Mouse (Mus musculus): ENCODE measurements around the gene Prim2.

Prim2 gene

DNA sequence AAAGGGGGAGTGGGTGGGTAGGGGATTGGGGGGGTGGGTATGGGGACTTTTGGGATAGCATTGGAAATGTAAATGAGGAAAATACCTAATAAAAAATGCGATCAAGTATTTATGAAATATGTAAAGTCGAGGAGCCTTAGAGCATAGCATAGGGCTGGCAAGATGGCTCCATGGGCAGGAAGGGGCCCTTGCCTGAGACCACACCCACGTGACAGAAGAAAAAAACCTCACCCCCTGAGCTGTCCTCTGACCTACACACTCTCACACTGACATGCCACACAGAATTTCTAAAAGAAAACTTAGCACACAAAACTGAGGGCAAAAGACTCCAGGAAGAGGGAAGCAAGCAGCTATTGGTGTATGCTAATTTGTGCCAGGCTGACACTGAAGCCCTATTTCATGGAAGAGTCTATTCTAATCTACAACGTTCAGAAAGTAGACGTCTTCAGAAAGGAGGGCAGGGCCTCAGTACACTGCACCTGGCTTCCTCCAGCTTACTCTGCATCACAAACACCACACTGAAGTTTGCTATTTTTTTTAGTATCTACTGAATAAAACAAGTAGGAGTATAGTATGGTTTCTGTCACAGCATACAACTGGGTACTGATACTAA is 65.4 kb downstream of the Prim2 start:
- DNase-seq (ENCODE audit: low read depth), result no peak

- DNase-seq (ENCODE audit: low read depth), result no peak
Observed at GRCm38 (mm10) chr1:33599698-33600097, 69.9 kb downstream of the Prim2 start.

GRCm38 (mm10) chr1:33599019-33599667 is 70.5 kb downstream of the Prim2 start:
- no peak for DNase-seq (ENCODE audit: low read depth)

- DNase-seq (ENCODE audit: low read depth), result no peak
Observed at GRCm38 (mm10) chr1:33597043-33597442, 72.6 kb downstream of the Prim2 start.

- no peak for DNase-seq (ENCODE audit: low read depth)
Observed at GRCm38 (mm10) chr1:33595936-33596335, 73.7 kb downstream of the Prim2 start.

DNA sequence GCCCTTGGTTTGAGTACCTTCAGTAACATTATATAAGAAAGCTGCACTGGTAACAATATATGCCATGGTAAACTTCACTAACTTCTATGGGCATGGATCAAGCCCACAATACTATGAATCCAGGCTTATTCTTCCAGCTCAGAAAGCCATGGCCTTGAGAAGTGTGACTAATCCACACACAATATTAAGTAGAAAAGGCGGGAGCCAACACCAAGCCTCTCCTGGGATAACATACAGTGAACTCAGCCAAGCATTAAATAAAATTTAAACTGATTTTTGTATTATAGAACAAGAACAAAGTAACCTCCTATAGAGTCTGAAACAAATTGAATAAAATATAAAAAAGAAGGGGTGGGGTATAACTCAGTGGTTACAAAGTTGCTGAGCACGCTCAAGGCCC is 74.6 kb downstream of the Prim2 start:
- DNase-seq (ENCODE audit: low read depth), result no peak

GRCm38 (mm10) chr1:33593718-33594388 is 75.7 kb downstream of the Prim2 start:
- peak; percentile 13 for DNase-seq (ENCODE audit: low read depth)

DNA sequence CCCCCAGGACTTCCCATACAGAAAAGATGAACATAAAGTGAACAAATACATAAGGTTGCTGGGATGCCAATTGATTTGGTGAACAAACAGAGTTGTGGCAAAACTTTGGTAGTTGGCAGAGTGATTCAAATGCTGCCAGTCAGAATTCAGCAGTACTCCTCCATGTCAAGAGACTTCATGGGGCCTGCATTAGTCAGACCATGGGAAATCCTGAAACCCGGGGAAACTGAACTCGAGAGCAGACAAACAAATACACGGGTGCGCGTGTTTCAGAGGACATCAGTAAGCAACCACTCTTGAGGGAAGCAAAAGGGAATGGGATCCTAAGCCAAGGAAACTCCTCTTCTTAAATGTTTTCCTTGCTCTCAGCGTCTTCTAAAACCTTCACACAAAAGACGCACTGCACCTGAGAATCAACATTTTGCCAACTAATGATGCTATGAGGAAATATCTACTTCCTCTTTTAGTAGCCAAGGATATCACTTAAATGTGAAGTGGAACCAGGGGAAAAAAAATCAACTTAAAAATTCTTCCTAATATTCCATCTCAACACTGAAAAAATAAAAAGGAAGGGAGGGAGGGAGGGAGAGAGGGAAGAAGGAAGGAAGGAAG is 77.5 kb downstream of the Prim2 start:
- peak; percentile 49 for DNase-seq (ENCODE audit: low read depth)

DNA sequence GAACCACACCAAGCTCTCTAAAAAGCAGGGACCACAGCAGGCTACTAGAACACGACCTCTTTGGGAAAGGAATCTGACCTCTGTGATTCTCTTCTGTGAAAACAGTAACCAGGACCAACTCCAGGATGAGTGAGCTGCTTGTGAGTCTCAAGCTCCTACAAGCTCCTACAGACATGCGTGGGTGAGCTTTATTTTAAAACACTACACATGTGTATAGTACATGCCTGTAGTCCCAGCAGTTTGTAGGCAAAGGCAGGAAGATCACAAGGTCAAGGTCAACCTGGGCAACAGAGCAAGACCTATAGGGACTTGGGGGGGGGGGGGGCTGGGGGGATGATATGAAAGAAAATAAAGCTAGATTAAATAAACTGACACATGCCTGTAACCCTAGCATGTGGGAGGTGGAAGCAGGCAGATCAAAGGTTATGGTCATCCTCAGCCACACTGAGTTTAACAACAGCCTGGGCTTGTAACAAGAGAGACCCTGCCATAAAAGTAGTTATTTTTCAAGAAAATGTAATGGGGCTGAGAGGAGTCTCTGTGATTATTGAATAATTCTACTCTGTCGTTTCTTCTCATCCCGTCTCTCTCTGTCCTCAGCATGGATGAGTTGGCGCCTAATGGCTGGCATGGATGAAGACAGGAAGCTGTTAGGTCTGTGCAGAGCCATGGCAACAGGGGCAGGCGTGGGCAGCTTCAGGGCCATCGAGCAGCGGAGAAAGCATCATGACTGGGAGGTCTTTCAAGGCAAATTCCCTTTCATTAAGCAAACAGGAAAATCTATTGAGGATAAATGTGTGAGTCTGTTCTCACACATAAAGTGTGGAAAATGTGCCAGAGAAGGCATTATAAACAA is 78.8 kb downstream of the Prim2 start:
- DNase-seq (ENCODE audit: low read depth), result no peak

DNA sequence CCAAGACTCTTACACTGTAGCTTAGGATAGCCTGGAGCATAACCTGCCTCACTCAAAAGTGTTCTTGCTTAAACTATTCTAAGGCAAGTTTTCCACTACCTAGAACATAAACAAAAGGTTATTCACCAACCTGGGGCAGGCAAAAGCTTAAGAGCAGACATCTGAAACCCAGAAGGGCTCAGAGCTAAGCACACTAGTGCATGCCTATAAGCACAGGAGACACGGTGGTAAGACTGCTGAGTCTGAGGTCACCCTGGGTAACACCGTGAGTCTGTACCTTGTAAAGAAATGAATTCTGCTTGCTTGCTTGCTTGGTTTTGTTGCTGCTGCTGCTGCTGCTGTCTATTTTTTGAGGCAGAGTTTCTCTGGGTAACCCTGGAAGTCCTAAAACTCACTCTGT is 80.1 kb downstream of the Prim2 start:
- DNase-seq (ENCODE audit: low read depth), result no peak

DNA sequence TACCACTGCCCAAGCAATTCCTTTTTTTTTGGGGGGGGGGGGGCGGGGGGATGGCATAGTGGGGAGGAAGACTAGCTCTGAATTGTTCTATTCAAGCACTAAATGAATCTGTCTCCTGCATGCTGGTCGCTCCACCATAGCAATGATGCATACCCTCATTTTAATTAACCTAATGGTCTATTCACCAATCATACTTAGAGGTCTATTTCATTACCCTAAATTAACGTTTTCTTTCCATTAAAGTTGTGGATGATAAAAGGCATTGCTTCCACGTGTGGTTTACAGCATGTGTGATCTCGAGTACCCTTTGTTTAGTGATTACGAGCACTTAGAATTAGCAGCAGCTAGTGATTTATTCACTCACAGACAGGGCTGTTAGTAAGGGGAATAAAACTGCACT is 81.0 kb downstream of the Prim2 start:
- no peak for DNase-seq (ENCODE audit: low read depth)

GRCm38 (mm10) chr1:33584590-33584978 is 85.0 kb downstream of the Prim2 start:
- DNase-seq (ENCODE audit: low read depth), result peak; percentile 42

GRCm38 (mm10) chr1:33583817-33584589 is 85.6 kb downstream of the Prim2 start:
- peak; percentile 76 for DNase-seq (ENCODE audit: low read depth)

GRCm38 (mm10) chr1:33578593-33578992 is 91.0 kb downstream of the Prim2 start:
- DNase-seq (ENCODE audit: low read depth), result no peak

GRCm38 (mm10) chr1:33574459-33574858 is 95.1 kb downstream of the Prim2 start:
- DNase-seq (ENCODE audit: low read depth), result no peak

DNA sequence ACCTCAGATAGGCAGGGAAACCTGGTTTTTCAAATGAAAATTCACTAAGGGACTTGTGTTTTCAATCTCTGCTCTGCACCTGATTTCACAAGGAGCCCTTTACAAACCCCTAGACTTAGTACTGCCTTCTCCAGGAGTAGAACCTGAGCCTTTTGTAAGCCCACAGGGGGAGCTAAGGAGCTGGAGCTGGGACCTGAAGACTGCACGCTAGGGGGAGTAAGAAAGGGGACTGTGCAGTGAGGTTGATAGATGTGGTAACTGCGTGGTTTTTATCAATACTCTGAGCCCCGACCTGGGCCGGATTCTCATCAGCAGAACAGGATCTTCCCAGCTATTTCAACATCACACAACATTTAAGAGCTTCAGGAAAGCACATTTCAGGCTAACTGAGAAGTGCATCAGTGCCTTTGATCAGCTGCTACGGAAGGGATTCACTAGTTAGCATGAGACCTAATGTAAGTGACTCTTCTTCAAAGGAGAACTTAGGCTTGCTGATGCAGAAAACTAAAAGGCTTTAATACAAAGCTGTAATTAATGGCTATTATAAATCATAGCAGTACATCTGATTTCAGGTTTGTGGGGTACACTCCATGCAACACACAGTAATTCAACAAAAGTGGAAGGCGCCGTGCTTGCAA is 103.7 kb downstream of the Prim2 start:
- peak; percentile 74 for DNase-seq (ENCODE audit: low read depth)

- no peak for DNase-seq (ENCODE audit: low read depth)
Observed at GRCm38 (mm10) chr1:33564032-33564431, 105.6 kb downstream of the Prim2 start.

- no peak for DNase-seq (ENCODE audit: low read depth)
Observed at GRCm38 (mm10) chr1:33563611-33564010, 106.0 kb downstream of the Prim2 start.

GRCm38 (mm10) chr1:33556638-33557037 is 113.0 kb downstream of the Prim2 start:
- DNase-seq (ENCODE audit: low read depth), result peak; percentile 54

GRCm38 (mm10) chr1:33555626-33556025 is 114.0 kb downstream of the Prim2 start:
- no peak for DNase-seq (ENCODE audit: low read depth)

- no peak for DNase-seq (ENCODE audit: low read depth)
Observed at GRCm38 (mm10) chr1:33551350-33551749, 118.2 kb downstream of the Prim2 start.

Data from 416B (cell line).